Mouse (Mus musculus): ENCODE measurements at regions not wholly inside any gene's neighbourhood (a gene's known extent, or its start where the extent isn't known, plus 50 kb on each side); places are given as distances from the start of the nearest gene placed in this dataset.

GRCm38 (mm10) chr11:28701379-28701778 lies 117.3 kb upstream of the Ccdc85a start:
- TF ChIP-seq ZNF384 (IDR thresholded peaks at IDR 0.05; ENCODE audit: low read depth, low read length) (no peak), HCFC1 (IDR thresholded peaks at IDR 0.05; ENCODE audit: borderline replicate concordance, insufficient read depth, low read length) (no peak), MAFK (IDR thresholded peaks at IDR 0.05; ENCODE audit: insufficient read depth, low read depth, low read length) (no peak), CHD2 (IDR thresholded peaks at IDR 0.05; ENCODE audit: low read depth, low read length) (no peak)

Data from ES-E14 (cell line).